Mouse (Mus musculus): ENCODE data around the gene B4galt5.

The B4galt5 gene

DNA sequence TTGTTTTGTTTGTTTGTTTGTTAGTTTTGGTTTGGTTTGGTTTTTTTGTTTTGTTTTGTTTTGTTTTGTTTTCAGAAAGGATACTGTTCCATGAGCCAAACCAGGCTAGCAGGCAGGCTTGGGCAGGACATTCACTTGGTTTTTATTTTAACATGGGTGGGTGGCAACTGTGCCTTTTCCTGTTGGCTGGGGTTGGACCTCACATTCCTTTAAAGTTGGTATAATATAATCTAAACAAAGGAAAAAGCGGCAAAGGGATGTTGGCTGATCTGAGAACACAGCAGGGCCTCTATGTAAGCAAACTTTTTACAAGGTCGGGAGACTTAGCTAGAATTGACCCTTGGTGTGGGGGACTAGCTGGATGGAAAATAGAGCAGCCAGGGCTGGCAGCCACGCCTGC lies 91.2 kb downstream of the B4galt5 start:
- in situ Hi-C loops (cut with MboI, MseI) = no loop called here

DNA sequence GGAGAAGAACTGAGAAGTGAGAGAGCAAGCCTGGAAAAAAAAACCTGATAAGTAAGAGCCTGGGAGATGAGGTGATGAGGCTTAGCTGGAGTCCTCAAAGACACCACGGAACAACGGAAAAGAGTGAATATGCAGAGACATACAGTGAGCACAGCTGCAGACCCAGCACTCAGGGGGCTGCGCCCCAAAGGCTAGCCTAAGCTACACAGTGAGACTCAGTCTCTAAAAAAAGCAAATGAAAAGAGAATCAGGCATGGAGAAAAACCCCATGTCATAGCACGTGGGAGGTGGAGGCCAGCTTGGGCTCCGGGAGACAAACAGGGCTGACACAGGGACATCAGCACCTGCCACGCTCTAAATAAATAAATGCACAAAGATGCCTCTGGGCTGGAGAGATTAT lies 94.2 kb downstream of the B4galt5 start:
- in situ Hi-C loops (cut with MboI, MseI) = no loop called here

DNA sequence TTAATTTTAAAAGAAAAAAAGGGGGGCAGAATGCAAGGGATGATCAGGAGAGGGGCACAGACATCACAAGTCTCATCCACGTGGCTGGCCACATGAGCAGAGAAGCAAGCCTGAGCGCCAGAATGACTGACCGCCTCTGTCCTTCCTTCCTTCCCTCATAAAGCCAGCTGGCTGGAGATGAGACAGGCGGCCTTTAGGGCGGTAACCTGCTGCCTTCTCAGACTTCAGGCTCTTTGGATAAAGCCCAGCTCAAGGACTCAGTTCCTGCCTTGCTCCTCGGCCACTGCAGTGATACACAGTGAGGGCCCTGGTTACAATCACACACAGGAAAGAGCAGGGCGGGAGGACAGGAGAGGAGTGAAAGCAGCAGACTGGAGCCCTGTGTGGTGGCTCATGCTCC lies 94.8 kb downstream of the B4galt5 start:
- in situ Hi-C loops (cut with MboI, MseI) = no loop called here

GRCm38 (mm10) chr2:167253476-167253875 lies 95.5 kb downstream of the B4galt5 start:
- in situ Hi-C loops (cut with MboI, MseI) = no loop called here

DNA sequence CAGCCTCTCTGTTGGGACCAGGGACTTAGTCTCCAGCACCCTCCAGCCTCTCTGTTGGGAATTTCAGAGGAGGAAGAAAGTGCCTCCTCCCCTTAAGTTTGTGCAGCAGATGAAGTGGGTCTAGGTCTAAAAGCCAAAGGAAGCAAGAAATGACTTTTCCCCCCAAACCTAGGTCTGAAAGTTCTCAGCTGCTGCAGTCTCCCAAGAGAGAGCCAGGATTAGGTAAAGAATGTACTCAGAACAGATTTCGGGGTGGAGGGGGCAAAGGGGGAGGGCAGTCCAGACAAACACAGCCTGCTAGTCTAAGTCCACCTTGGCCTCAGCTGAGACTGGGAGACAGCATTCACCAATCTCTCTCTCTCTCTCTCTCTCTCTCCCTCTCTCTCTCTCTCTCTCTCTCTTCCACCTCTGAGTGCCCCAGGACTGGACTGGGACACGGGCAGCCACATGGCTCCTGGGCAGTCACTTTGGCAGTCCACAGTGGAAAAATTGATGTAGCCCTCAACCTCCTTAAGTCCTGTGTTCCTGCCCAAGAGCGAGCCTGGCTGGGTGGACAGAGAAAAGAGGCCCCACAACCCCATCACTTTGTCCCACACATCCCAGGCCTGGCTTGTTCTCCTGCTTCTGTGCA lies 96.8 kb downstream of the B4galt5 start:
- in situ Hi-C loops (cut with MboI, MseI) = no loop called here

DNA sequence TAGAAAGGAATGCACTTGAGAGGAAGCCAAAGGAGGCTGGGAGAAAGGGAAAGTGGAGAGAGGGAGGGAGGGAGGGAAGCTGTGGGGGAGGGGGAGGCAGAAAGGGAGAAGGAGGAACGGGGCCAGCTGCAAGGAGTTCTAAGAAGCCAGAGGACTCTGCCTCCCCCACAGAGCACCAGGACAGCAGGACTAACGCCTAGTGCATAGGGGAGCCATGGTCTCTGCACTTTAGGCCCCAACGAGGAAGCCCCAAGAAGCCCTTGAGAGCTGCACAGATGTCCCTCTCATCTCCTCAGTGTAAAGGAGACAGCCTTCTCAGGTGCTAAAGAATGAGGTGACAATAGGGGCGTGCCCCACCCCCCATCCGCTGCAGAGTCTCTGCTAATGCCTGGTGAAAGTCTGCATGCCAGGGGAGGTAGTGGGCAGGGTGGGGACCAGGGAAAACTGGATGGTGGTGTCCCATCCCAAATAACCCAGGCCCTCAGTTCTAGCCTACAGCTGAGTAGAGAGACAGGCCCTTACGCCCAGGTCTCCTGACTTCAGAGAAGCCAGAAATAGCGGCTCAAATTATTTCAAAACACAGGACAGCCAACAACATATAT lies 98.1 kb downstream of the B4galt5 start:
- in situ Hi-C loops (cut with MboI, MseI) = no loop called here

DNA sequence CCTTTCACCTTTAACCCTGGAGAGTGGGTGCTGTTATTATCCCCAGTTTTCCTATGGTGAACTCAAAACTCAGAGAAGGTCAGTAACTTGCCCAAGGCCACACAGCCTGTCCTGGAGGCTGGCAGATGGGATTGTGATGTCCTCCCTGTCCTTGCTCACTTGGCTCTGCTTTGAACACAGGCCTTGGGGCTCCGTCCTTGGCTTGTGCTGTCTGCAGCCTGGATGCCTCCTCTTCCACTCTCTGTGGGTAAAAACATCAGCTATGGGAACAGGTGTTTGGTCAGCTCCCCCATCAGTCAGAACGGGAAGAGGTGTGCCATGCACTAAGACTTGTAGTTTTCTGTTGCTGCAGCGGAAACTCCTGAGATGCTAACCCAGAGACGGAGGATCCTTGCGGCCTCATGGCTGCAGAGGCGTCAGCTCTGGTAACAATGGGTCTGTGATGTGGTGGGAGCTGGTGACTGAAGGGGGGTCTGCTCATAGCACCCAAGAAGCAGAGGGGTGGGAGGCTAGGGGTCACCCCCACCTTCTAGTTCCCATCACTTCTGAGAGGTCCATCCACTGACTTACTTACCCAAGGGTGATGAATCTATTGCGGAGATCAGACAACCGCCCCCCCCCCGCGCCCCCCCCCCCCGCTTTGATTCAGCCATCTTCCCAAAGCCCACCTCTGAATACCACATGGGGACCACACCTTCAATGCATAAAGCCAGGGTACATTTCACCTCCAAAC lies 98.8 kb downstream of the B4galt5 start:
- in situ Hi-C loops (cut with MboI, MseI) = no loop called here

DNA sequence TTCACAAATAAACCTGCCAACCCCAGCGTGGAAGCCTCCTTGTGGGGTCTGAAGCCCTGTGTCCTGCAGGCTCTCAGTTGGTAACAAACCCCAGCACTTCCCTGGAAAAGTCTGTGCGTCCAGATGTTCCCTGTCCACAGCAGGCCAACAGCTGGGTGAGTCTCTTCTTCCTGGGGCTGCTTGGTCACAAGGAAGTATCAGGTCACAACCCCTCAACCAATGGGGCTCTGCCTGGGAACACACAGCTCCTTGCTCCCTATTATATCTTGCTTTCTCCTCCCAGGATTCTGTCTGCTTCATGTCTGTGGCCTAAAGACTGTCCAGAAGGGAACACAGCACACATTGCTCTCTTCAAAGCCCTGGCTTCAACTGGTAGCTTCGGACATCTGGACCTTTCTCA lies 99.4 kb downstream of the B4galt5 start:
- in situ Hi-C loops (cut with MboI, MseI) = no loop called here

Data from T-helper 17 cell (primary cell).